Mouse (Mus musculus): Measurements from ENCODE around the gene Ttc6.

Ttc6 gene

DNA sequence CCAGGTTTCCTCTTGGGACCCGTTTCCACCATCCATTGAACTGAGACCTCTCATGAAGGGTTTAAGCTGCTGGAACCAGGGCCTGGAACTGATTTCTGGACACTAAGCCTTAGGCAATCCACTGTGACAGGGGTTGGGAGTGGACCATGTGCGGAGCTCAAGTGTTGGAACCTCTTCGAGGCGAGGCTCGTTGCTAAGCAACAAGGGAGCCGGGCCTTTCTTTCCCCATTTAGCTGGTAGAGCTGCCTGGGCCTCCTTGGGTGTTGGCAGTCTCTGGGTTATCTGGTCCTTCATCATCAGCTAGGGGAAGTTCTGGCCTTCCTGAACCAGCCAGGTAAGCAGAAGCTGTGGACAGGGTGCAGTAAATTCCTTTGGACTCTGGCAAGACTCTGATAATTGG, at the start of gene Ttc6:
TSS of gene Ttc6 (plus strand) at position 205 of the 400 bp plus-strand sequence.
- no peak for DNase-seq

- no peak for DNase-seq
Measured at GRCm38 (mm10) chr12:57514552-57514951, 49.4 kb upstream of the Ttc6 start.

GRCm38 (mm10) chr12:57515702-57516377, 48.1 kb upstream of the Ttc6 start:
- no peak for DNase-seq

DNA sequence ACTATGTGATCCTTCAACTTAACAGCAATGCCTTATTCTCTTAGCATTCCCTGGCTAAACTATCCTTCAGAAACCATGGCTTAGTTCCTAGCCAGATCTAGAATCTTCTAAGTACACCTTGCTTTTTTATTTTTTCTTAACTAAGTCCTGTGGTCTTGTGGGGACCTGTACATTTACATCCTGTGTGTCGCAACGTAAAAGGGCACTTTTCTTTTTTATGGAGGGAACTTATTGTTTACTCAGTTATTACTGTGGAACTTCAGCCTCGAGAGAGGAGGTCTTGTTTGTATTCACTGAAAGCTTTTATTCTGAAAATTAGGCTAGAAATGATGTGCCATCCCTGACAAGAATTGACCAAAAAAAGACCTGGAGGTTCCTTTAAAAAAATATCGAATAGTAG, 35.6 kb upstream of the Ttc6 start:
- no peak for DNase-seq

- DNase-seq: no peak
Measured at GRCm38 (mm10) chr12:57530474-57530873, 33.4 kb upstream of the Ttc6 start.

DNA sequence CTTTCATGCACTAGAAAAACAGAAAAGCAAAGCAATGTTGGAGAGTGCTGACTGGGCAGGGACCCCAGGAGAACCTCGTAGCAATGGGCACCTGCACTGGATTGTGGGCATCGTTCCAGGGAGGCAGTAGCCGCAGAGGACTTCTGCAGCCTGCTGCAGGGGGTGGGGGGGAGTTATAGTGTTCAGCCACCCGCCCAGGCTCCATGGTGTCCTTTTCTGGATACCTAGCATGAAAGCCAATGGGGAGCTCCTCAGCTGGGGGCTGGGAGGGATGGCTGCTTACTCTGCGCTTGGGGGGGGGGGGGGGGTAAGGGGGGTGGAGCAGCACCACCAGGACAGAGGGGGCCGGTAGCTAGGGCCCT, 29.4 kb upstream of the Ttc6 start:
- DNase-seq: no peak

GRCm38 (mm10) chr12:57534879-57535611, 28.9 kb upstream of the Ttc6 start:
- DNase-seq: no peak

DNA sequence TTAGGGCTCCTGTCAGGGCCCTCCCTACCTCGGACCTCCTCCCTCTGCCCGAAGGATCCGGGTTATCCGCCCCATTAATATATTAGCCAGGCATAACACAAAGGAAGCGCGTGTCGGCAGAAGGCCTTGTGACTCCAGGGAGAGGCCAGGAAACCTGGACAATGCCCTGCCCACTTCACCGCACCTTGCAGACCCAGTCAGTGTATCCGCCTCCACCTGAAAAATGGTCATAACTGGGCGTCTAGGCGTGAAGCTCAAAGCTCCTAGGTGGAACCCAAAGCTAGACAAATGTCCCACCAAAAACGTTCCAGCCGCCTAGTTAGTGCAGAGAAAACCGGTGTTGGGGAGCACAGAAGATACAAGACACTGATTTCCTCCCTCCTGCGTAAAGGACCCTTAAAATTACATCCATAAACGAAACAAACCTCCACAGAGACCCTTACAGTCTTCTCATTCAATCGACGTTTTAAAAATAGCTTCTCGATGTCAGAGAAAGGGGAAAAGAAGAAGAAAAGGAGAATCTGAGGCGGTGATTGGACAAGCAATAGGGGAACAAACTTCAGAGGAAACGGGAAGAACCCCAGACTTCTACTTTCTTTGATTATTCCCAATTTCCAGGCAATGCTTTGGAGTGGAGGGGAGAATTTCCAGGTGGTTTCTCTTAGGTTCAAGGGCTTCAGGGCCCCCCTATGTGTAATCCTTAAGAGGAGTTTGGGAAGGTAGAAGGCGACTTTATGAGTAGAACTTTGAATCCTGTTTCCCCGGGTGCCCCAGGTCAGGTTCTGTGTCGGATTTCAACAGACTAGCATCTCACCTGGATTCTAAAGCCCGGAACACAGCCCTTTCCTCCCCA, 27.6 kb upstream of the Ttc6 start:
- no peak for DNase-seq

GRCm38 (mm10) chr12:57536909-57537670, 26.8 kb upstream of the Ttc6 start:
- DNase-seq: no peak

GRCm38 (mm10) chr12:57537791-57538587, 25.9 kb upstream of the Ttc6 start:
- no peak for DNase-seq

DNA sequence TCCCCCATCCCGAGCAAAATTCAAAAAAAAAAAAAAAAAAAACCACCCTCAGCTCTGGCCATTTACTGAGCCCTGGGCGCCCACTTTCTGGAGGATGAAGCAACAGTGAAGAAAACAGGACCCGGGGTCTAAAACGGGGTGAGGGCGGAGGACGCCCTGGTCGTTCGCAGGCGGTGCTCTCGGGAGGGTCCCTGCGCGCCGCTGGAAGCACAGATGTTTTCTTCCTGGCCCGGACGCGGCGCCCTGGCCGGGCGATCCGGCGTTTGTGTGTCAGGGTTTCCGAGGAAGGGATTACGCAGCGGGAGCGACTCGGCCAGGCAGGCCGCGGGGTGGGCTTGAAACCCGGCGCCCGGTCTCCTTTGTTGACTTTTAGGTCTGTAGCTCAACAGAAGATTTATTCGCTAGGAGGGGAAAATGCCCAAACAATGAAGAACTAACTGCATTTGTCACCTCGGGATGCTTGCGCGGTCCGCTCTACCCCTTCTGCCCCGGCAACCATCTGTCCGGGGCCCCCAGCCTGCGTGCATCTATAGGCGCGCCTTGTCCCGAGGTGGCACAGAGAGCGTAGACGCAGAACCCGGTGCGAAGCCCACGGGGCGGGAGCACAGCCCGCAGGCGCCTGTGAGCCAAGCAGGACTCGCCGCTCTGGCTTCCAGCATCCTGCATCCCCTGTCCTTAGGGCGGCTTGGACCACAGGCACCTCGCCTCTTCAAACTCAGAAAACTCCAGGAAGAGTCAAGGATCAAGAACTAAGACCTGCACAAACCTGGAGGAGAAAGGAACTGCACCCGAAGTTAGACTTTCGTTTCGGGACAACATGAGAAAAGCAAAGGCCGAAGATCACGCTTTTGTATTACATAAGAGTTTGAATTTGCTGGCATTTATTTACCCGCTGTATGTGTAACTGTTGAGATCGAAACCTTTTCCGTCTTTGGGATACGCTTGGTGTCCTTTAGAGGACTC, 25.0 kb upstream of the Ttc6 start:
- DNase-seq: no peak

DNA sequence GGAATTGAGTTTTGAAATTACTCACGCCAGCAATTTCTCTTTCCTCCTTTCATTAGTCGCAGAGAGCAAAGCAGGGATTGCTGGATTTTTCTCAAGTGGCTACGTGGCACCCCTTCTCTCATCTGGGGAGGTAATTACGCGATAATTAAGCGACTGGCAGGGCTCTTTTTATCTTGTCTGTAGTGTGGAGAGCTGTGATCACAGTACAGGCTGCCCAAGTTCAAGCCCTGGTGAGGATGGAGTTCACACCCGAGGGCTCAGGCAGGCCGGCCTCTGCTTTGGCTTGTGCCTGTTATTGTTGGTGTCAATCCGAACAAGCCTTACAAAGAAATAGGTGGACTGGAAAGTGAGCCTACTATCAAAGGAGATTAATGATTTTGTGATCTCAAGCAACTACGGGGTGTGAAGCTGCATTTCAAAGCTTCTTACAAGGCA, 24.3 kb upstream of the Ttc6 start:
- DNase-seq: no peak

- no peak for DNase-seq
Measured at GRCm38 (mm10) chr12:57541118-57541517, 22.8 kb upstream of the Ttc6 start.

DNA sequence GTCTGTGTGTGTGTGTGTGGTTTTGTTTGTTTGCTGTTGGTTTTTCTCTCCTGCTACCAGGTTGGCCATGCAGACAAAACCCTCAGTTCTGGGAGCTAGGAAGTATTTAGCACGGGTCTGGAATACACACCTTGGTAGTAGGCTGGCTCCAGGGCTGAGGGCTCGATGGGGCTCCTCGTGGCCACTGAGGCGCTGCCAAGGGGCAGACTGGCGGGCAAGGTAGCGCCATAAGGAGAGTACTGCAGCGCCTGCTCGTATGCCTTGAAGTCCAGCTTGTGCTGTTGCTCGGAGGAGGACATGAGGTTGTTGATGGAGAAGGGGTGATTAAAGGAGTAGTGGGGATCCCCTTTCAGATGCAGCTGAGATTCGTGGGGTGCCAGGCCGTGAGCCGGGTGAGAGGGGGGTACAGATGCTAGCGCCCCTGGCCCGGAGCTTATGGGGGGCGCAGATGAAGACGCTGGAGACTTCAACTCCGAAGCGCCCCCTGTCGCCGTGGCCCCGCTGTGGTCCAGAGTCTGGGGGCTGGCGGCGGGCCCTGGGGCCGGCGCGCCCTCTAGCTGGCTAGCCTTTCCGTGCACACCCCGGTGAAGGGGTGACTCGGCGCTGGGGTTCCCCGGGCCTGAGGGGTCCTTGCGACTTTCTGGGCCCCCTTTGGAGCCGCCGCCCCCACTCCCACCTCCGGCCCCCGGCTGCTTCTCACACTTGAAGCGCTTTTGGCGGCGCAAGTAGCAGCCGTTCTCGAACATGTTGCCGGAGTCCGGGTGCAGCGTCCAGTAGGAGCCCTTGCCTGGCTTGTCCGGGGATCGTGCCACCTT, 21.8 kb upstream of the Ttc6 start:
- DNase-seq: no peak

- DNase-seq: no peak
Measured at GRCm38 (mm10) chr12:57542746-57543626, 20.9 kb upstream of the Ttc6 start.

GRCm38 (mm10) chr12:57543627-57543991, 20.3 kb upstream of the Ttc6 start:
- no peak for DNase-seq

DNA sequence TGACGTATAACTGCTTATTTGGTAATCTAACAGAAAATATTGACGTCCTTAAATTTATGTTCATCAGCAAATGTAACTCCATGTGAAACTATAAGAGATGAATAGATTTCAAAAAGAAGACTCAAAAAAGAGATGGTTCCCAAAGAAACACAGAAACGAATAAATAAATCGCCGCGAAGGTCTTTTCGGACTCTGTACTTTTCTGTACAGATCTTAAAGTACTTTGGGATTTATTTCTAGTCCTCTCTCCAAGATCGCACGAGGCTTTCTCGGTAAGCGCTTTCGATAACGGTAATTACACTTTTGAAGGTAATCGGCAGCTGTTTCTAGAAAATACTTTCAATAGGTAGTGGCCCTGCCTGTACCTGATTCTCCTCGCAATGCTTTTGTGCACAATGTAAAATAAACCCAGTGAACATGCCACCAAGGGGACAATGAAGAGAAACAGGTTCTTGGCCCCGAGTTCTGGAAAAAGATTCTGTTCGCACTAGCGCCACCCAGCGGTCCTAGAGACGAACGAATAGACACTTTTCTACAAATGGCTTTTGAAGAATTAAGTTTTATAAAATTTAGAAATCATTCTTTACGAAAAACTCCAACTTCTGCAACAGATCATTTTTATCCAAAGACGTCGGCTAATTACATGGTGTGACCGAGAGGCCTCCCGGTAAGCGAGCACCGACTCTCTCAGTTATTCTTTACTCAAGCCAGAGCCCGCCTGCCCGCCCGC, 19.1 kb upstream of the Ttc6 start:
- peak; percentile 71 for DNase-seq
